ENCODE assay signal across 32 mouse cellular contexts in the genomic region with DNA sequence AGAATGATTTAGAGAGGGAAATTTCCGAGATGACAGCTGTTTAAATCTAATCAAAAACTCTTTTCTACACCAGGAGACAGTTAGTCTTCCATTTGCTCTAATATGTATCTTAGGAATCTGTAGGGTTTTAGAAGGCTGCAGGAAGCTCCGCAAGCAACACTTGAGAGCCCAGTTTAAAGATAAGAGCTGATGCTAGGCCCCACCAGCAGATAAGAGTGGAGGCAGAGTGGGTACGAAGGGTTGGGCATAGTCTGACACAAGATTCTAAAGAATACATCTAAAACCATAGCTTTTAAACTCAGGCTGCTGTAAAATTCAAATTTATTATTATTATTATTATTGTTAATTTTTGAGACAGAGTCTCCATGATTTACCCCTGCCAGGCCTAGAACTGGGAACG.
"Had no signal": no experiment of that assay in that cellular context is flagged by ENCODE, and none has a peak within 500 bp of the region (broad histone marks: within the 10 kb centered on the region; RNA-seq: fewer than 3 reads in every experiment).

No protein-coding gene starts in this region.

- H3K4me2 ChIP-seq: limb, embryonic 12.5 days; limb, embryonic 13.5 days; limb, embryonic 15.5 days; liver, embryonic 11.5 days; liver, embryonic 12.5 days; liver, embryonic 13.5 days; liver, embryonic 15.5 days; lung, embryonic 14.5 days; lung, embryonic 15.5 days; midbrain, embryonic 11.5 days; midbrain, embryonic 12.5 days; midbrain, embryonic 13.5 days; midbrain, embryonic 15.5 days; neural tube, embryonic 12.5 days had no signal

- H3K9me3 ChIP-seq: limb, embryonic 10.5 days; limb, embryonic 12.5 days; limb, embryonic 13.5 days; limb, embryonic 15.5 days; liver, embryonic 12.5 days; liver, embryonic 13.5 days; liver, embryonic 15.5 days; lung, embryonic 15.5 days; midbrain, embryonic 10.5 days; midbrain, embryonic 12.5 days; midbrain, embryonic 13.5 days; midbrain, embryonic 15.5 days; neural tube, embryonic 12.5 days had no signal

- H3K36me3 ChIP-seq: limb, embryonic 10.5 days; limb, embryonic 12.5 days; limb, embryonic 13.5 days; limb, embryonic 15.5 days; liver, embryonic 12.5 days; liver, embryonic 13.5 days; liver, embryonic 15.5 days; lung, embryonic 15.5 days; midbrain, embryonic 10.5 days; midbrain, embryonic 12.5 days; midbrain, embryonic 13.5 days; midbrain, embryonic 15.5 days; neural tube, embryonic 12.5 days had no signal

- H3K27ac ChIP-seq: limb, embryonic 10.5 days; limb, embryonic 12.5 days; limb, embryonic 13.5 days; limb, embryonic 15.5 days; liver, embryonic 12.5 days; liver, embryonic 13.5 days; liver, embryonic 14.5 days; liver, embryonic 15.5 days; lung, embryonic 15.5 days; macrophage; midbrain, embryonic 10.5 days; midbrain, embryonic 12.5 days; midbrain, embryonic 13.5 days; midbrain, embryonic 15.5 days; neural tube, embryonic 12.5 days had no signal

- H3K4me1 ChIP-seq: liver, embryonic 15.5 days; megakaryocyte, embryonic 14.5 days; neural tube, embryonic 12.5 days had no signal

- DNase-seq: left cerebral cortex, postnatal 4 days; liver; liver, embryonic 13.5 days; liver, postnatal 0 days; lung, adult 18-20 months; lung, adult 2 months; lung, postnatal 10 days; lung, postnatal 14 days; lung, postnatal 36 days; lung, postnatal 4 days; midbrain, embryonic 14.5 days had no signal

- ATAC-seq: liver, embryonic 12.5 days; liver, postnatal 0 days; lung, postnatal 0 days; midbrain, embryonic 13.5 days; midbrain, embryonic 15.5 days; midbrain, embryonic 16.5 days had no signal

- H3K9ac ChIP-seq: limb, embryonic 12.5 days; limb, embryonic 13.5 days; limb, embryonic 15.5 days; liver, embryonic 12.5 days; liver, embryonic 13.5 days; liver, embryonic 14.5 days; liver, embryonic 15.5 days; liver, postnatal 0 days; lung, embryonic 14.5 days; lung, embryonic 15.5 days; midbrain, embryonic 12.5 days; midbrain, embryonic 13.5 days; midbrain, embryonic 15.5 days; neural tube, embryonic 12.5 days had no signal

- H3K4me3 ChIP-seq: limb, embryonic 10.5 days; limb, embryonic 12.5 days; limb, embryonic 13.5 days; limb, embryonic 15.5 days; liver, embryonic 12.5 days; liver, embryonic 13.5 days; liver, embryonic 15.5 days; lung, embryonic 15.5 days; megakaryocyte, embryonic 14.5 days; midbrain, embryonic 10.5 days; midbrain, embryonic 12.5 days; midbrain, embryonic 13.5 days; midbrain, embryonic 15.5 days; myocyte; neural tube, embryonic 12.5 days had no signal

- H3K27me3 ChIP-seq: limb, embryonic 12.5 days; limb, embryonic 13.5 days; limb, embryonic 15.5 days; liver, embryonic 12.5 days; liver, embryonic 13.5 days; liver, embryonic 15.5 days; lung, embryonic 15.5 days; megakaryocyte, embryonic 14.5 days; midbrain, embryonic 12.5 days; midbrain, embryonic 13.5 days; midbrain, embryonic 15.5 days; neural tube, embryonic 12.5 days had no signal
